Mouse (Mus musculus): ENCODE data around the gene C130026I21Rik. TPM values are rescaled to one million over a fixed set of nuclear protein-coding genes. Genes with fewer than 3 reads are reported as not detected.
"Not testable (repeated sequence)": the region's sequence is repeated elsewhere in the genome, so short reads cannot be mapped to it uniquely, and the experiment has no call there.

The C130026I21Rik gene
- total RNA-seq, 4 experiments from 2014 or later: 0.36 to 0.67 (median 0.48) TPM; not detected in 1

DNA sequence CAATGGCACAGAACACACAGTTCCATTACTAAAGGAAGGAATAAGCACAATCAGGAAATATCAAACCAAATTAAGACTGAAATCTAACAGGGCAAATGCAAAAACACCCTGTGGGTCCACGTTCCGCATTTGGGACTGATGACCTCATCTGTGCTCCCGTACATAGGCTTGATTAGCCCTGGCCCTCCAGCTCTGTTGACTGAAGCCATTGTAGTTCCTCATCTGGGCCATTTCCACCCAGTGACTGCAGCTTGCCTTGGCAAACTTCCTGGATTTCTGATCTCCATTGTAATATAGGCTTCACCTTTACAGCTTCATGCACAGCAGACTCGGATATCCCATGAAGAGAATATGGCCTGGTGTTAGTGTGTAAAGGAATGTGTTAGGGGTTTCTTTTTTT lies 148.5 kb downstream of the C130026I21Rik start:
- DNase-seq (ENCODE audit: low spot score in 2 of 2): not testable (repeated sequence)

- not testable (repeated sequence) for DNase-seq (ENCODE audit: low spot score in 2 of 2)
These were observed 152.0 kb downstream of the C130026I21Rik start for GRCm38 (mm10) chr1:85118341-85118740.

DNA sequence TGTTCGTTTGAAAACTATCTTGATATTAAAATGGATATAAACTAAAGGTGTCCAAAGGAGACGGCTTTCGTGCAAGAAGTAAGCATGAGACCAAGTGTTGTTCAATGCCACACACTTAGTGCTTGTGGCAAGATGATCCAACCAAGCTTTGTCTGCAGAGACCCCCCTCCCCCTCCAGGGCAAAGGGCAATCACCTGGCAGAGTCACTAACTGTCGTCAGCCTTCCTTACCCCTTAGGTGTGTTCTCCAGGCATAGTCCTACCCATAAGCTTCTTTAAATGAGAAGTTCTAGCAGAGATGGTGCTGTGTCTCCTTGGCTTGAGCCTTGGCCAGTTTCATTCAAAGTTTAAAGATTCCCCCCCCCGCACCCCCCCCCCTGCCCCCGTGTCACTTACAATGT lies 152.8 kb downstream of the C130026I21Rik start:
- DNase-seq (ENCODE audit: low spot score in 2 of 2): not testable (repeated sequence)

DNA sequence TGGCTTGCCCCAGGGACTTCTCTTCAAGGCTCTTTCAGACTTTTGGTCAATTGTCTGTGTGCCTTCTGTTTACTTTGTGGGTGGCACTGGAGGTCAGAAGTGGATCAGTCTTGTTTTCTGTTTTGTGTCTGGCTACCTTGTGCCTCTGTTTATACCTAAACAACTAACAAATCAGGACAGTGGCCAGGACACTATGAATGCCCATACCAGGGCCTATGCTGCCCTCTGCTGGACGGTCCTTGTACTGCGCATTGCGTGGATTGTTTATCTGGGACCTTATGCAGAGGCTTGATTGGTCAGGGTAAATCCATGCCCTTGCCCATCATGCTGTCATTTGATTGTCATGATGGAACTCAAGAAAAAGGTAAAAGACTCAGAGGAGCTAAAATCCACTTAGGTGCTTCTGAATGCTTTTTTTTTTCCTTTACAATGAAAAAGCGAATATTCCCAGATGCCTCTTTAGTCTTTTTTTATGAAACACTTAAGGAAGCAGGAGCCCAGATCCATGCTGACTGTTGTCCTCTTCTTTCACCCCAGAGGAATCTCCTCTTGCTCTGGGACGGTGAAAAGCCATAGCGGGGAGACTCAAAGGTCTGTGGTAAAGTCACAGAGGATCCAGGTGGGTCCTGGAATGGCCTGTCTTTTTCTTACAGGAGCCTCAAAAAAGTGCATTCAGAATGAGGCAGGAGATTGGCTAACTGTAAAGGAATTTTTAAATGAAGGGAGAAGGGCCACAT lies 155.5 kb downstream of the C130026I21Rik start:
- DNase-seq (ENCODE audit: low spot score in 2 of 2): not testable (repeated sequence)

- not testable (repeated sequence) for DNase-seq (ENCODE audit: low spot score in 2 of 2)
These were observed 156.3 kb downstream of the C130026I21Rik start for GRCm38 (mm10) chr1:85114078-85114477.

DNA sequence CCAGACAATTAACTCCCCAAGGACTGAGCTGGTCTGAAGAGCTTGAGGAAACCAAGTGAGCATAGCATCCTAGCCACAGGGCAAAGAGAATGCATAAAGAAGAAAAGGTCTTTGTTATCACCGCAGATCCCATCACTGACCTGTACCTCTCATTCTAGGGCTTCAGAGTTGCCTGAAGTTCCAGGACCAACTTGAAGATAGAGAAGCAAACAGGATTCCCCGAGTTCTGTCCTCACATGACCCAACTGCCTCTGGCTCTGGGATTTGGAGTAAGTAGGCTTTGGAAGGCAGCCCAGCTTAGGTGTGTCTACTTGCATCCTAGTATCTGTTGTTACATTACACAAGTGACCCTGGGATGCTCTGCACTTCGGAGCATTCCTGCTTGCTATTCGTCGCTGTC lies 157.5 kb downstream of the C130026I21Rik start:
- not testable (repeated sequence) for DNase-seq (ENCODE audit: low spot score in 2 of 2)

DNA sequence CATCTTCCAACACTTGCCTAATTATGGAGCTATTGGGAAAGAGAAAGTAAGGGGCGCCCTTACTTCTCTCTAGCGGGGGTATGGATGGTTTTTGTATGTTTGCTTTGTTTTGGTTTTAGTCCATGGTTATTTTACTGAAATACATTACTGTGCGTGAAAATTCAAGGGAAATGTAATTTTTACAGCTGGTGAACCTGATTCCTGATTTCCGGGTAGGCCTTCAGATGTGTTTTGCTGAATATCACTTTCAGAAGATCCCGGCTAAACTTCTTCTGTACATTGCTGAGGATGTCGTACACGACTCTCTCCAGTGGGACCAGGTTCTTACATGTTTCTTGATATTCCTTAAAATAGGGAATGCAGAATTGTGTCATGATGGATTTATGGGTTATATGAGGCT lies 158.1 kb downstream of the C130026I21Rik start:
- not testable (repeated sequence) for DNase-seq (ENCODE audit: low spot score in 2 of 2)

- DNase-seq (ENCODE audit: low spot score in 2 of 2): not testable (repeated sequence)
These were observed 158.8 kb downstream of the C130026I21Rik start for GRCm38 (mm10) chr1:85111572-85111971.

DNA sequence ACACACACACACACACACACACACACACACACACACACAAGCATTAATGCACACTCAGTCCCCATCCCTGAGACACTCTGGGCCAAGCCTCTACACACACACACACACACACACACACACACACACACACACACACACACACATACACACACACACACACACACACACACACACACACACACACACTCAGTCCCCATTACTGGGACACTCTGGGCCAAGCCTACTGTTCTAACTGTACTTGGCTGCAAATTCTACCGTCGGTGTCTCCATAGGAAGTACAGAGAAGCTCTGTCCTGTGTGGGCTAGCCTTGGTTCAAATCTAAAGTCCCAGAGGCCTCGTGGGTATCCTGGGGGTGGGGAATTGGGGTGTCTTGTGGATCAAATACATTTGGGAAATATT lies 159.5 kb downstream of the C130026I21Rik start:
- DNase-seq (ENCODE audit: low spot score in 2 of 2): not testable (repeated sequence)

DNA sequence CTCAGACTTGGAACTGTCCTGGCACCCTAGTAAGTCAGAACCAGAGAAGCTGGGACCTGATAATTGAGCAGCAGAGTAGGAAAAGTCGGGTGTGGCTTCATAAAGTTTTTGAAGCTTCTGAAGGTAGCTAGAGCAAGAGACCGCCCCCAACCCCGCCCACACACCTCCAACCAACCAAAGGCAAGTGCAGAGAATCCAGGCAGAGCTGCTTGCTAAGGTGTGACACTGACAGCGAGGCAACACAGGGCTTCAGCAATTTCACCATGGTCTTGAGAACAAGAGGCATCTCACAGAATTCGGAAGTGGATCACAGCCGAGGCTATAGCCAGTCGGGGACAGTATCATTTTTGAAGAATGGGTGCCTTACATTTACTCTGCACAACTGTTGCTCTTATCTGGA lies 160.6 kb downstream of the C130026I21Rik start, which contains the start of gene A530032D15Rik:
A530032D15Rik (minus strand) TSS at position 101 of the 400 bp plus-strand sequence.
- not testable (repeated sequence) for DNase-seq (ENCODE audit: low spot score in 2 of 2)

- not testable (repeated sequence) for DNase-seq (ENCODE audit: low spot score in 2 of 2)
These were observed 164.4 kb downstream of the C130026I21Rik start for GRCm38 (mm10) chr1:85106013-85106412.

DNA sequence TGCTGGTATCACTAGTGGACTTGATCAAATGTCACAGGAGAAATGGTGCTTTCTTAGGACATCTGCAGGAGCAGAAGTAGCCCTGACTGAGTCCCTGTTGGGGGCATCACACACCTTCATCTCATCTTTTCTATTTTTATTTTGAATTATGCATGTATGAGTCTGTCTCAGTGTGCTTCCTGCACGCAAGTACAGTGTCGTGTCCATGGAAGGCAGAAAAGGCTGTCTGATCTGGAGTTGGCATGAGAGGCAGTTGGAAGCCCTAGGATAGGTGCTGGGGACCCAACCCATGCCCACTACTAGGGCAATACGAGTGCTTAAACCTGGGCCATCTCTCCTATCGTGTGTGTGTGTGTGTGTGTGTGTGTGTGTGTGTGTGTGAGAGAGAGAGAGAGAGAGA lies 165.0 kb downstream of the C130026I21Rik start:
- DNase-seq (ENCODE audit: low spot score in 2 of 2): not testable (repeated sequence)

- not testable (repeated sequence) for DNase-seq (ENCODE audit: low spot score in 2 of 2)
These were observed 168.6 kb downstream of the C130026I21Rik start for GRCm38 (mm10) chr1:85101754-85102153.

- not testable (repeated sequence) for DNase-seq (ENCODE audit: low spot score in 2 of 2)
These were observed 170.5 kb downstream of the C130026I21Rik start, which contains the start of gene Gm10553 for GRCm38 (mm10) chr1:85099864-85100263. Gene Gm10553, plus strand, starts transcription at chr1:85100164.

GRCm38 (mm10) chr1:85099081-85099480 lies 171.3 kb downstream of the C130026I21Rik start:
- DNase-seq (ENCODE audit: low spot score in 2 of 2): peak in 1 of 2 experiments; percentile 30

DNA sequence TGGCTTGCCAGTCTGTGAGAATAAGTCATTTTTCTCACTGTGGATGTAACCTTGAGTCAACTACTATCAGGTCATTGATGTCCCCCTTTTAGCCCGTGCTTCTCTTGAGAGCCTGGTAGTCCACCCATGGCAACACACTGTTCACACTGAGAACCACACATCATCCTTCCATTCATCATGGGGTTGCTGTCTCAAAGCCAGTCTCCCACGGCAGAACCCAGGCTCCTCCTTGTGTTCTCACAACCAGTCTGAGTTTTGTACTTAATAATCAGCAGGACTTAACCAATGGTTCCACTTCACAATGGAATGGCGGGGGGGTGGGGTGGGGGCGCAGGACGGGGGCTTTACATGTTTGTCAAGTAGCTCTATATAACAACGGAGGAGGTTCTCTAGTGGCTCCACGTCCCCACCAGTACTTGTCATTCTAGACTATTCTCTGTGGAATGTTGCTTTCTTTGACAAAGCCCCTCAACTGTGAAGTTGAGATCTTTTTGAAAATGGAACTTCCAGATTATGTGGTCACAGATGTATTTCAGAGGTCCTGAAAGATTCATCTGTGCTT lies 177.3 kb downstream of the C130026I21Rik start:
- DNase-seq (ENCODE audit: low spot score in 2 of 2): not testable (repeated sequence)

GRCm38 (mm10) chr1:85092169-85092568 lies 178.2 kb downstream of the C130026I21Rik start:
- DNase-seq (ENCODE audit: low spot score in 2 of 2): not testable (repeated sequence)

DNA sequence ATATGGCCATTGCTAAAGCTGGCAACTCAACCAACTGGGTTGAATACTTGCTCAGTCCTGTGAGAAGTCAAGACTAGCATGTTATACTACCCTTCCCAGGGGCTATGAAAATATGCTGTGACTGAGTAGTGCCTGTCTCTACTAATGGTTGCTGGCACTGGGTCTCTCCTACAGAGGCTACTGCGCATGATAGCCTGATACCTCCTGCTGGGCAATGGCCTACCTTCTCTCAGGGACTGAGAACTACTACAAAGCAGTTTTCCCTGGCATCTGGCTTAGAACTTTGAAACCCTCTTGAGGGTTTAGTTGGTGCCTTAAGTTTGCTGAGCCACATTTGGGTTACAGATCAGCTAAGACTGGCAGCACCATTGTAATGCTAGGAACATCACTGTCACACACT lies 184.2 kb downstream of the C130026I21Rik start:
- DNase-seq (ENCODE audit: low spot score in 2 of 2): not testable (repeated sequence)

- not testable (repeated sequence) for DNase-seq (ENCODE audit: low spot score in 2 of 2)
These were observed 185.6 kb downstream of the C130026I21Rik start for GRCm38 (mm10) chr1:85084803-85085202.

DNA sequence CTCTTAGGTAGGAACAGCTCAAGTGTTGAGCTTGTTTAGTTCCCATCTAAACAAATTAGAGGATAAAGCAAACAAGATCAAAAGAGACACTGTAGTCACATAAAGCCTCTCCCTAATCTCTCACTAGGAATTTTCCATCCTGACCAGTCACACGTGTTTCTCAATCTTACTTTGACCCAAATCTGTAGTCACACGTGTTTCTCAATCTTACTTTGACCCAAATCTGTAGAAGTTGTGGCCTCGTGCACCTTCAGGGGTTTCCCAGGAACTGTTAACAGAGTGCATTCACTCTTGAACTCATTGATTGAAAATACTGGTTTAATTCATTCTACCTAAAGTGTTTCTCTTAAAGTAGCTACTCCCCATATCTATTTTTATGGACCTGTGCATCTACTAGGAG lies 197.3 kb downstream of the C130026I21Rik start:
- not testable (repeated sequence) for DNase-seq (ENCODE audit: low spot score in 2 of 2)

- DNase-seq (ENCODE audit: low spot score in 2 of 2): not testable (repeated sequence)
These were observed 198.7 kb downstream of the C130026I21Rik start for GRCm38 (mm10) chr1:85071690-85072089.

DNA sequence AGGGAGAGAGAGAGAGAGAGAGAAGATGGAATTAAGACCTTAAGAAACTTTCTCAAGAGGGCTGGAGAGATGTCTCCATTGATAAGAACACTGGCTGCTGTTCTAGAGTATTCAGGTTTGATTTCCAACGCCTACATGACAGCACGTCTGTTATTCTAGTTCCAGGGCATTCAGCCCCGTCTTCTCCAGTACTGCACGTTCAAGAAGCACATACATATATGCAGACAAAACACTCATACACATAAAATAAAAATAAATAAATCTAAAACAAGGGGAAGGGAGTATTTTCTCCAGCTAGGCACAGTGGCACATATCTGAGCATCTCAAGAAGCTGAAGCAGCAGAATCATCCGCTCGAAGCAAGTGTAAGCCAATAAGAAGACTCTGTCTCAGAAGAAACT lies 234.6 kb downstream of the C130026I21Rik start:
- not testable (repeated sequence) for DNase-seq (ENCODE audit: low spot score in 2 of 2)
